Mouse (Mus musculus) cerebellum, adult 11-12 months (tissue): ENCODE results near the gene Hivep2.

Experiments
- DNase-seq: peaks from one replicate; pipeline ENCODE4 v3.0.0; 2022

Hivep2 gene

GRCm38 (mm10) chr10:13965974-13966829 lies at the start of gene Hivep2:
Hivep2 (plus strand) TSS chr10:13966075.
- peak; percentile 70 for DNase-seq

GRCm38 (mm10) chr10:13916645-13917342 lies 49.1 kb upstream of the Hivep2 start:
- DNase-seq, result peak; percentile 43

GRCm38 (mm10) chr10:13921641-13922385 lies 44.1 kb upstream of the Hivep2 start:
- no peak for DNase-seq

- no peak for DNase-seq
Measured at GRCm38 (mm10) chr10:13929306-13929705, 36.6 kb upstream of the Hivep2 start.

- DNase-seq, result no peak
Measured at GRCm38 (mm10) chr10:13932147-13932546, 33.7 kb upstream of the Hivep2 start.

GRCm38 (mm10) chr10:13933320-13933719 lies 32.6 kb upstream of the Hivep2 start:
- no peak for DNase-seq

- DNase-seq, result no peak
Measured at GRCm38 (mm10) chr10:13935646-13936045, 30.2 kb upstream of the Hivep2 start.

- no peak for DNase-seq
Measured at GRCm38 (mm10) chr10:13941406-13941805, 24.5 kb upstream of the Hivep2 start.

GRCm38 (mm10) chr10:13943706-13944105 lies 22.2 kb upstream of the Hivep2 start:
- DNase-seq, result no peak

GRCm38 (mm10) chr10:13946498-13946897 lies 19.4 kb upstream of the Hivep2 start:
- DNase-seq, result no peak

GRCm38 (mm10) chr10:13962965-13963364 lies 2.9 kb upstream of the Hivep2 start:
- DNase-seq, result no peak

GRCm38 (mm10) chr10:13963908-13964500 lies 1.9 kb upstream of the Hivep2 start:
- no peak for DNase-seq

GRCm38 (mm10) chr10:13964501-13965281 lies 1.2 kb upstream of the Hivep2 start:
- peak; percentile 83 for DNase-seq

GRCm38 (mm10) chr10:13965316-13965973 lies 430 bp upstream of the Hivep2 start:
- DNase-seq, result peak; percentile 92

- peak; percentile 76 for DNase-seq
Measured at GRCm38 (mm10) chr10:13966830-13967450, 1.1 kb downstream of the Hivep2 start.

GRCm38 (mm10) chr10:13967451-13968233 lies 1.8 kb downstream of the Hivep2 start:
- DNase-seq, result peak; percentile 78

GRCm38 (mm10) chr10:13968234-13968555 lies 2.3 kb downstream of the Hivep2 start:
- no peak for DNase-seq

- DNase-seq, result peak; percentile 32
Measured at GRCm38 (mm10) chr10:13968989-13969388, 3.1 kb downstream of the Hivep2 start.

GRCm38 (mm10) chr10:13970321-13970720 lies 4.4 kb downstream of the Hivep2 start:
- no peak for DNase-seq

GRCm38 (mm10) chr10:13971268-13971667 lies 5.4 kb downstream of the Hivep2 start:
- DNase-seq, result no peak
